11 mouse cellular contexts compared by ENCODE assay signal in genomic region chr7:126180956-126181355, GRCm38 (mm10). TPM values are rescaled to one million over a fixed set of nuclear protein-coding genes. Genes with fewer than 3 reads are reported as not detected.
DNase-seq lines count a peak whose midpoint lies in the region; ATAC-seq and TF ChIP-seq lines count a peak whose summit lies in the region.
"Had no signal": no experiment of that assay in that cellular context is flagged by ENCODE, and none has a peak within 500 bp of the region (broad histone marks: within the 10 kb centered on the region; RNA-seq: fewer than 3 reads in every experiment).

No protein-coding gene starts in this region.

- TF ChIP-seq CTCF in CH12.LX (conservative IDR thresholded peaks at IDR 0.05 in 1 of 2, IDR thresholded peaks at IDR 0.05 in 1 of 2; ENCODE audit: low read depth in 2 of 2, low read length in 2 of 2) = no peak

- TF ChIP-seq POLR2A in CH12.LX (IDR thresholded peaks at IDR 0.05; ENCODE audit: low read depth, low read length) = no peak

- TF ChIP-seq RAD21 in CH12.LX (IDR thresholded peaks at IDR 0.05; ENCODE audit: low read depth, low read length) = no peak

- no peak overlapping the region for H3K27ac ChIP-seq in CH12.LX (ENCODE audit: insufficient read depth, low read depth)
- H3K27ac ChIP-seq: embryonic facial prominence, embryonic 15.5 days; limb, embryonic 15.5 days; stomach, embryonic 15.5 days had no signal

- in situ Hi-C loops in CH12.LX (cut with MboI; ENCODE audit: low pct_ligation_motif_present, low pct_unique_long_range_greater_than_20kb, low sequenced_read_pairs) = no loop called here

- TF ChIP-seq EP300 in CH12.LX (IDR thresholded peaks at IDR 0.05; ENCODE audit: low read length) = no peak

- peak; percentile 75 for ATAC-seq in megakaryocyte progenitor cell, adult 5-6 weeks (replicated peaks; ENCODE audit: poor library complexity)

- dilution Hi-C loops in CH12.LX (cut with MboI; ENCODE audit: extremely low pct_ligation_motif_present, extremely low pct_unique_long_range_greater_than_20kb, low sequenced_read_pairs) = no loop called here

- peaks cover 18 to 83% of the 10 kb centered on the region in 2 experiments for H3K4me1 ChIP-seq in CH12.LX (ENCODE audit: control insufficient read depth in 1 of 2, insufficient read depth in 2 of 2)

- peak overlapping the region; percentile 10; the same call in 1 of the 2 replicates for H3K4me2 ChIP-seq in CH12.LX (ENCODE audit: insufficient read depth, low read depth, poor library complexity, severe bottlenecking)
- H3K4me2 ChIP-seq: embryonic facial prominence, embryonic 15.5 days; limb, embryonic 15.5 days; stomach, embryonic 15.5 days had no signal

- no peaks in the 10 kb centered on the region for H3K27me3 ChIP-seq in CH12.LX (replicated peaks)
- H3K27me3 ChIP-seq: embryonic facial prominence, embryonic 15.5 days; limb, embryonic 15.5 days; stomach, embryonic 15.5 days had no signal

- H3K9me3 ChIP-seq in CH12.LX (replicated peaks; ENCODE audit: low read length) = no peaks in the 10 kb centered on the region
- H3K9me3 ChIP-seq: embryonic facial prominence, embryonic 15.5 days; limb, embryonic 15.5 days; stomach, embryonic 15.5 days had no signal

- no peak overlapping the region for H3K4me3 ChIP-seq in CH12.LX (replicated peaks in 1 of 3; ENCODE audit: low read depth in 2 of 3, low read length in 2 of 3, poor library complexity in 1 of 3)
- H3K4me3 ChIP-seq: embryonic facial prominence, embryonic 15.5 days; limb, embryonic 15.5 days; stomach, embryonic 15.5 days had no signal

- peak; percentile 44 for DNase-seq in adrenal gland, postnatal 10 days
- DNase-seq in adrenal gland, postnatal 4 days (ENCODE audit: low spot score in 2 of 2) = no peak
- DNase-seq in CH12.LX (ENCODE audit: extremely low read depth) = peak; percentile 57
- peak; percentile 14 for DNase-seq in heart, postnatal 4 days
- no peak for DNase-seq in layer of hippocampus, adult 9-11 months
- DNase-seq in layer of hippocampus, adult 18-20 months (ENCODE audit: low spot score in 2 of 2) = no peak
- no peak for DNase-seq in left cerebral cortex, adult 9 months (ENCODE audit: low spot score in 2 of 2)

- 0 out of 2 replicates have a peak overlapping the region, but pooled peaks have one; percentile 39 for H3K9ac ChIP-seq in CH12.LX (ENCODE audit: insufficient read depth, low read depth)
- H3K9ac ChIP-seq: embryonic facial prominence, embryonic 15.5 days; limb, embryonic 15.5 days; stomach, embryonic 15.5 days had no signal

- peaks cover 0 to 39% of the 10 kb centered on the region in 2 experiments for H3K36me3 ChIP-seq in CH12.LX (replicated peaks in 1 of 2; ENCODE audit: control insufficient read depth in 1 of 2, insufficient read depth in 1 of 2, low read length in 1 of 2)
- H3K36me3 ChIP-seq: embryonic facial prominence, embryonic 15.5 days; limb, embryonic 15.5 days; stomach, embryonic 15.5 days had no signal

- H3K79me2 ChIP-seq in CH12.LX (replicated peaks; ENCODE audit: control insufficient read depth, extremely low read depth, insufficient read depth, poor library complexity, severe bottlenecking) = peaks cover 80% of the 10 kb centered on the region

TF ChIP-seq in CH12.LX, 34 proteins besides CTCF, POLR2A, EP300 and RAD21:
- TF ChIP-seq RCOR1 (conservative IDR thresholded peaks at IDR 0.05; ENCODE audit: low read depth, low read length) (no peak), MAZ (IDR thresholded peaks at IDR 0.05; ENCODE audit: low read depth, low read length) (no peak), MAX (IDR thresholded peaks at IDR 0.05; ENCODE audit: low read length) (no peak), CHD2 (IDR thresholded peaks at IDR 0.05; ENCODE audit: low read length) (peak; percentile 68; the same call in 1 of the 2 replicates), MYC (IDR thresholded peaks at IDR 0.05; ENCODE audit: low read depth, low read length) (no peak), TBP (conservative IDR thresholded peaks at IDR 0.05; ENCODE audit: low read depth, low read length) (no peak), PAX5 (IDR thresholded peaks at IDR 0.05; ENCODE audit: low read length) (no peak)

RNA-seq across cellular contexts. Expression of gene Xpo6, which starts 19.3 kb away (rescaled TPM):
- total RNA-seq in adrenal gland, postnatal 10 days (2021) = 10 to 100 TPM; 68.7 to 91.2 TPM
- 100 to 1,000 TPM in 1 of 2 experiments, 10 to 100 TPM in 1; 98.4 to 103 TPM for total RNA-seq in adrenal gland, postnatal 4 days (2021)
- total RNA-seq in CH12.LX (2012; rRNA removed) = 79.1 and 81.6 TPM in 2 replicates
- 49.9 and 53.7 TPM in 2 replicates for total RNA-seq in CH12.LX (2014; rRNA removed)
- 106 and 149 TPM in 2 replicates for polyA plus RNA-seq in CH12.LX (2012; ENCODE audit: insufficient read length, low read depth)
- 10 to 100 TPM; 48.9 to 50.3 TPM for total RNA-seq in heart, postnatal 4 days (2021)
- total RNA-seq in megakaryocyte progenitor cell, adult 5-6 weeks (2015) = 124 and 125 TPM in 2 replicates
- 38.4 and 51.4 TPM in 2 replicates for total RNA-seq in megakaryocyte progenitor cell, adult 5-6 weeks (2017)
- total RNA-seq in layer of hippocampus, adult 18-20 months (2021) = 10 to 100 TPM; 91.2 to 92.6 TPM

Comparison
In these comparisons a context has a peak if more than half of its experiments do, and no peak if none do; other contexts are left out.
1. DNase-seq: peak in adrenal gland, postnatal 10 days (single experiment), CH12.LX (single experiment) and heart, postnatal 4 days (single experiment); none in adrenal gland, postnatal 4 days (0 of 2), layer of hippocampus, adult 9-11 months (single experiment), layer of hippocampus, adult 18-20 months (0 of 2) and left cerebral cortex, adult 9 months (0 of 2).